Mouse (Mus musculus) CD4-positive helper T cell, adult 2 months (primary cell): ENCODE results near the gene Atp2b1.

Experiments used
- DNase-seq: peaks from one replicate; pipeline ENCODE4 v3.0.0-alpha.2; 2012; ENCODE audit warnings: low read depth, missing footprints, low spot score

The Atp2b1 gene

DNA sequence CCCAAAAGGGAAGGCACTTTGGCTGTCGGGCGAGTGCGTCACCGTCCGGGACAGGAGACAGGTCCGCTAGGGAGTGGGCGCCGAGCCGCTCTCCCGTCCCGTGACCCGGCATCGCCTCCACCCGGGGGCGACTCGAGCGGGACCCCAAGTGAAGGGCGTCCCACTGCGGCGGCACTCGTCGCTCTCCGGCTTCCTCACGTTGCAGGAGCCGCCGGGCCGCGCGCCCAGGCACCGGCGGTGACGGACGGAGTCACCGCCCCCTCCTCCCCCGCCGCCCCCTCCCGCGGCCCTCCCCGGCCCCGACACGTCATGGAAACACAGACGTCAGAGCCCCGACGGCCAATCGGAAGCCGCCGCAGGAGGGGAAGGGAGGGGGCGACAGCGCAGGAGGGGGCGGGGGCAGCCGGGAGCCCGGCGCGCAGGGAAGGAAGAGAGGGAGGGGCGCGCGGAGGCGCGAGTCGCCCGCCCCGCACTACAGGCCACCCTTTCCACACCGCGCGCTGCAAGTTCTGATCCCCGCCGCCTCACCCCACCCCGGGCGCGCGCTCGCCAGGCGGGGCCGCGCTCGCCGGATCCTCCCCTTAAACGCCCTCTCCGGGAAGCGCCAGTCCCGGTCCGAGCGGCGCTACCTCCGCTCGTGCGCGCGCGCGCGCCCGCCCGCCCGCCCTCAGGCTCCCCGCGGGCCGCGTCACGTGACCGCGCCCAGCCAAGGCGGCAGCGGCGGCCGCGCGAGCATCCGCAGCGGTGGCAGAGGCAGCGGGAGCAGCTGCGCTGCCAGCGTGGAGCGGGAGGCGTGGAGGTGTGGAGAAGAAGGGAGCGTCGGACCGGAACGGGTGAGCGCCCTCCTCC lies at the start of gene Atp2b1:
Gene Atp2b1 (plus strand): TSS at position 446 of the 849 bp plus-strand sequence.
- peak; percentile 99 for DNase-seq

DNA sequence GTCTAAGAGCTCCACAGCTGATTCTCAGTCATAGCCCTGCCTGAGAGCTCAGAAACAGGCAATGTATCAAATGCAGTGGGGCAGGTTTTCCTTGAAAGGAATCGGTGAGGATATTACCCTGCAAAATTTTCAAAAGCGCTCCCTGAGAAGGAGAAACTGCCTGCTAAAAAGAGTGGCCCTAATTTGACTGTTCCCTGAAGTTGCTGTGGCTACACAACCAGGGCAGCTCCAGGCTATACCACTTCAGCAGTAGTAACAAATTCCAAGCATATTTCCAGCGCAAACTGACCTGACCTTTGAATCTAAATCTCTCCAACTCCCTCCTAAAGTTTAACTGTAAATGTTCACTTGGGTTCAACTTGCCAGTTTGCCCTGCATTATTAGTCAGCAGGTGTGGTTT lies 49.4 kb upstream of the Atp2b1 start:
- DNase-seq, result no peak

DNA sequence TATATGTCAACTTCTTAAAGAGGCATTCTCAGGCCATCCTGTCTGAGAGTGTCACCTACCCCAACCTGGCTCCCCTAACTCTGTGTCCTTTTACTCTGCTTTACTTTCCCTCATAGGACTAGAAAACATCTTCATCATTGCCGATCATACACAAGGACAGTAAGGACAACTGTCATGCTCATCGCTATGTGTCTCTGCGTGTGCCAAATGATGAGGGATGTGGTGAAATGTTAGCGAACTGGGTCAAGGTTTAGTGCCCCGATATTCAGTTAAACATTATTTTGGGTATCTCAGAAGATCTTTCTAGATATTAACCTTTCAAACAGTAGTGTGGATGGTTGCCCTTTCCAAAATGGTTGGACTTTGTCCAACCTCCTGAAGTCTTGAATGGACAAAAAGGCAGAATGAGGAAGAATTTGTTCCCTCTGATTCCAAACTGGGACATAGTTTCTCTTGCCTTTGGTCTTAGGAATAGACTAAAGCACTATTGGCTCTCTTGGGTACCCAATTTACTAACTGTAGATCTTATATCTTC lies 47.3 kb upstream of the Atp2b1 start:
- DNase-seq, result no peak

DNA sequence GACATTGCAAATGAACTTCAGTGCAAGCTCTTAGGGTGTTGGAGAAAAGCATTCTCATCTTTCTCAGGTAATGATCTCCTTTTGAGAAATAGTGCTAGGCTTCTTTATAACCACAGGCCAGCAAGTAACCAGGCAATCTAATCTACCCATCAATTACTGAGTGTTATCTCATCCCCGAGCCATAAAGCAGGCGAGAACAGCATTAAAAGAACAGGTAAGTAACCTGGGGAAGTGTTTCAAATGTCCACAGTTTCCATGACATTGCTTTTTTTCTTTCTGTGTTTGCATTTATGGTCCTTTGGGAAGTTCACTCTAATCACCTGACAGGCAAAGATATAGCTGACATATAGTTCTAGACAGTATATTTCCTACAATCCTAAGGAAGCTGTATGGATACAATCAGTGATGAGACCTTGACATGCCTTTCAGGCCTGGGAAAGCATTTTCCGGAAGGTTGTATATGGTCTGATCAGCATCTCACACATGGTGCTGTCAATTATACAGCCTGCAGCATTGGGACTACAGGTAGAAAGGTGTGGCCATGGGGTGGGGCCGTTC lies 45.8 kb upstream of the Atp2b1 start:
- no peak for DNase-seq

GRCm38 (mm10) chr10:98877855-98878254 lies 36.4 kb upstream of the Atp2b1 start:
- peak; percentile 93 for DNase-seq

GRCm38 (mm10) chr10:98878636-98879035 lies 35.6 kb upstream of the Atp2b1 start:
- DNase-seq, result peak; percentile 28

DNA sequence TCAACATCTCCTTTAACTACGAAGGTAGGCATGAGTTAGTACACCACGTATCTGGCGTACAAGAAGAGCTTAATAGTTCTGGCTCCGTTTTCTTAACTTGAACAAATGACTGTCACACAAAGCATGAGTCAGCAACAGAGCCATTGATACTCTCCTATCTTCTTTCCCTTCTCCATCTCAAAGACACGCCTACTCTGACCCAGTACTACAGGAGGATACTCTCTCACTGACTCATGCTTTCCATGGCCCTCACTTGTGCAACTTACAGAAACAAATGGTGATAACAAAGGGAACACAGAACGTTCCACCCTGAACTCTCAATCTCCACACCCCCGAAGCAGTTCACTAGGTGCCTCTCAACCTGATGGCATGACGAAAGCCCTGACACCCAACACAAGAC lies 34.1 kb upstream of the Atp2b1 start:
- DNase-seq, result peak; percentile 78

DNA sequence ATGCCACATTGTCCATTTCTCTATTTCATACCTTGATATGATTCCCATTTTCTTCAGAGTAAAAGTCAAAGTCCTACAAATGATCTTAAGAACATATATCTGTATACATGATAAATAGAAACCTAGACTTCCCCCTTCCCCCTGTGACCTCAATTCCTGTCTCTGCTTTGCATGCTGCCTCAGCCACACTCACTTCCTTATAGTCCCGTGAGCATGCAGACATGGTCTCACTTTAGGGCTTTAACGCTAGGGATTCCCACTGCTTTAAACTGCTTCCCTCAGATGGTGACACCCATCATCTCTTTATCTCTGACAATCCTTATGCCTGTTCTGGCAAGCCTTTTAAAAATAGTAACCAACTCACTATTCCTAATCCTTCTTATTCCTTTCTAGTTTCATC lies 33.5 kb upstream of the Atp2b1 start:
- DNase-seq, result peak; percentile 57

DNA sequence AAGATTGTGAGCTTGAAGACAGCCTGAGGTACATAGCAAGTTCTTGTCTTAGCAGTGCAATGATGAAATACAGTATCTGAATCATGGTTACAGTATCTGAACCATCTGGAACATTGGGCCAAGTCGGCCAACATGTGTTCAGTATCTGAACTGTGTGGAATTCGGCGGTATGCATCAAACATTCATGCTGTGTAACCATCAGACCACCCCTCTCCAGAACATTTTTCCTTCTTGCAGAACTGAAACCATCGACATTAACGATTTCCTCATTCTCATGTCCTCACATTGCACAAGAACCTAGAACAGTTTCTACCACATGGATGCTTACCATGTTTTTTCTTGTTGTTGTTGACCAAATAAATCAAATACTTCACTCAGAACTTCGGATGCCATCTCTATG lies 32.7 kb upstream of the Atp2b1 start:
- DNase-seq, result no peak

DNA sequence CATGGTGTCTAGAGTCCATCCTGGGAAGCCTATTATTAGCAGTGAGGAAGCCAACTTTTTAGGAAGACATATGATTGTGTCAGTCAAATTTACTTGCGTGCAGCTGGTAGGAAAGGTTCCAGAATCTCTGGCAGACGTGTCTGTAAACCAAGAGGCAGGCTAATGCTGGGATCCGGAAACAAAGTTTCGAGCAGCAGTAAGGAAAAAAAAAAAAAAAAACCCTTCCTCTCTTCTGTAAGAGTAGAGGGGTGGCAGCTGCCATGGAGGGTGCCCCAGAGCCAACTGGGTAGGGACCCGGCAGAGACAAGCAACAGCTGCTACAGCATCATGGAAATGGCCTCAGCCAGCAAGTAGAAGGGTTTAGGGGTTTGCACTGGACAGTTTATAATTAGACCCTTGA lies 31.6 kb upstream of the Atp2b1 start:
- DNase-seq, result no peak

GRCm38 (mm10) chr10:98884445-98884844 lies 29.8 kb upstream of the Atp2b1 start:
- peak; percentile 61 for DNase-seq

GRCm38 (mm10) chr10:98886770-98887271 lies 27.4 kb upstream of the Atp2b1 start:
- DNase-seq, result no peak

DNA sequence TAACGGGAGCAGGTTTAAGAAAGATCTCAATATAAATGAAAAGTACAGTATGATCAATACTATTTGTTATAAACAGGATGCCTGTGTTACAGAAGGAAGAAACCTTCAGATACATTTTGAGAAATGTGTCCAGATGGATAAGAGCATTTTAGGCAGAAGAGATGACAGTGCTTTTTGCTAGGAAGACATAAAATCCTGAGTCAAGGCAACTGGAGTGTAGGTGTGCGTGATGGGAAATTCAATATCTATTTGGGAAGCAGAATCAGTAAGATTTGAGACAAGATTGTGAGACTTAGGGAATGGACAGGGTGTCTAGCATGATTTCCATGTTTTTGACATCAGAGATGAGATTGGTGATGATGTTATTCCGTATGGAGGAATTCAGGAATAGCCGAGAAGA lies 22.8 kb upstream of the Atp2b1 start:
- no peak for DNase-seq

- DNase-seq, result peak; percentile 62
Observed at GRCm38 (mm10) chr10:98897507-98897906, 16.7 kb upstream of the Atp2b1 start.

DNA sequence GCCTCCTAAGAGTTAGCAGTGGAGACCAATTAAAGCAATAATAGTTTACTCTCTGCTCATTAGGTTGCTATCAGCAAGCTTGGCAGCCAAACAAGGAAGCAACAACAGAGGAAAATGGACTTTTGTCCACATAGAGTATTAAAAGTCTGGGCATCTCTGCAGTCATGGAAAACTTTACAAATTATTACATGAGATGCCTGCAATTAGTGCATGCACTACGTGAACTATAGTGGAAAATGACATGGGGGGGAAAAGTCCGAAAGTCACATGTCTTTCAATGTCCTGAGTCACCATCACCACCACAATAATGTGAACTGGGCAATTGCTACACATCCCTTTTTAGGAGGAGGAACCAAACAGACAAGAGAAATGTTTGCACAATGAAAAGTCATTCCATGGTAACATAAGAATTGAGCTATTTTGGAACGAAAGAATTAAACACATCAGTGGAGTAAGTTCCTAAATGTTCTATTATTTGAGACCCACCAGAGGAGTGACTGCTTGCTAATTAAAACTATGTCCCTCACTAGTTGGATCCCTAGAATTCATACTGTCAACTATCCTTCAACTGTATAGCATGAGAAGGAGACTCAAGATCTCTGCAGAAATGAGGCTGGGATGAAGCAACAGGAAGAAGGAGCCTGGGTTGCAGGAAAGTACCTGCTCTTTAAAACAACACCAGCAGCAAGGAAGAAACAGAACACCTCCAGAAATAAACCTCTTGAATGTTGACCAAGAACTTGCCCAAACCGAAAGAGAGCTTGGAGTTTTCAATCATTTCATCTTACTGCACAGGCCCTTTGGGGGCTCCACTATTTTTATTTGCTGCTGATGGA lies 16.1 kb upstream of the Atp2b1 start:
- no peak for DNase-seq

DNA sequence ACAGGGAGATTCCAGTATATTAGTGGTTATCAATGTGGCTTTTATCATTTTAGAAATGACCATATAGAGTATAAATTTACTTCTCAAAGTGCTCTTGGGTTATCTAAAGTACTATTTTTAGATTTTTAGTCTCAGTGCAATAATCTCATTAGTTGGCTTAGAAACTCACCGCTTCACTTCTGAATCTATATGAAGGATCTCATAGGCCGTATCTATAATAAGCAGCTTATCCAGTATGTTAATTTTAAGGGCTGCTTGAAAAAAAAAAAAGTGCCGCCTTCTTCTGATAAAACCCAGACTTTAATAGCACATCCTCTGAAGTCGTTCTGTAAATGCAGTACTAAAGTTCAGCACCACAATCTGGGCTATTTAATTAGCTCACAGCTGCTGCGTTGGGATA lies 12.7 kb upstream of the Atp2b1 start:
- DNase-seq, result no peak

DNA sequence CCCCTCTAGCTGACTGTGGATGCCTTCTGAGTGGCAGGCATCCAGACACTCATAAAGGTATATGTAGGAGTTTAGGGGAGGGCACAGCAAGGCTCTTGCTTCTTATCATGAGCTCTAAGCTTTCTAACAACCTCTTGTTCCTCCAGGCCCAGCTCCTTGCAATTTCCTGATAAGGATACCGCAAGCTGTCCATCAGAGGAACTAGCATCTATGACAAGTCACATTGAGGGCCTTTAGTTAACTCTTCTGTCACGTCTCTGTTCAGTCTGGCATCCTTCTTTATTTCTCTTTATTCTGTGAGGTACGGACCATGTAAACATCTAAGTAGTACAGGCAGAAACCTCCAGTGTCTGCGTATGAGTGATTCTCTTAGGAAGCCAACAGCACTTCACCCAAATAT lies 8.2 kb upstream of the Atp2b1 start:
- DNase-seq, result no peak

DNA sequence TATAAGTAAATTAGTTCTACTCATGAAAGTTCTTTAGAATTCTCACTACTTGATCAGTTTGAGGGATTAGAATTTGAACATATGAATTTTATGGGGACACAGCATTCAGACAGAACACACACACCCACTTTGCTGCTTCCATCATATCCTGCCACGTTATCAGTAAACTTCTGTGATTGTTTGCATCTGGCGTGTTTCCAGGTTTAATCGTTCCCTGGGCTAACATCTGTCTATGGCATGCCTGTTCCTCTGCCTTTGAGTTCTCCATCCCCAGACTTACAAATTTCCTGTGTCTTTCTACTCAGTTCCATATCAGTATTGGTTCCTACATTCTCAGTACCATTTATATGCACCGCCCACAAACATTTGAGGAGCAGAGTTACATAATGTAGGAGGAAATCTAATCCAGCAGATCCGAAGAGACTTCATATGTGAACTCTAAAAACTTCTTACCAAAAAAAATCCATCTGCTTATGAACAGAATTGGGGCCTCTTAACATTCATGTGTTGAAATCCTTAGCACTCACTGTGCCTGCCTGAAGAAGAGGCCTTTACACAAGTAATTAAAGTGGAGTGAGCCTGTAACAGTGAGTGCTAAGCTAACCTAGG lies 7.2 kb upstream of the Atp2b1 start:
- no peak for DNase-seq

DNA sequence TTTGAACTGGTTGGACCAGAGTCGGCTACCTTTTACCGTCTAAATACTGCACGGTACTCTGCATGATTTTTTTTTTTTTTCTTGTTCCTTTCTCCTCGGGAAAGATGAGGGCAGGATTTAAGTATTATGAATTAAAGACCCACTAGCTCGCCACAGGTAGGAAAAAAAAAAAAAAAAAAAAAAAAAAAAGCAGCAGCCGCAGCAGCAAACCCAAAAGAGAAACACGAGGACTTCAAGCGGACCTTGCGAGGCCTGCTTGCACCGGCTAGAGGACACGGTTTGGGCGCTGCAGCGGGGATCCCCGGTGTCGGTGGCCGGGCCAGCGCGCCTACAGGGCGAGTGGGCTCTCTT lies 621 bp upstream of the Atp2b1 start:
- no peak for DNase-seq

DNA sequence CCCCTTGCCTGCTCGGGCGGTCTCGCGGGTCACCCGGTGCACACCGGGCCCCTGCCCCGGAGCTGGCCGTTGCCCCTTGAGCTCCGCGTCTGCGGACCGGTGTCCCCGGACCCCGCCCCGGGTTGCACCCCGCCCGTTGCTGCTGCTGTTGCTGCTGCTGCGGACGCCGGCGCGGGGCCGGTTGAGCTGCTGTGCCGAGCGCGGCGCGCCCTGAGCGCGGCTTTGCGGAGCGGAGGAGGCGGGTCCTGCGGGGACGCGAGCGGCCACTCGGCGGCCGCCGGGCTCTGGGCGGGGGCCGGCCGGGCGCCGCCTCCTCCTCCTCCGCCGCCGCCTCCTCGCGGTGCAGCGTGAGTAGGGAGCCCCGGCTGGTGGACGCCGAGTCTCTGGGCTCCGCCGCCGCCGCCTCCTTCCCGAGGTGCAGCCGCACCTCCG lies 620 bp downstream of the Atp2b1 start:
- peak; percentile 87 for DNase-seq

DNA sequence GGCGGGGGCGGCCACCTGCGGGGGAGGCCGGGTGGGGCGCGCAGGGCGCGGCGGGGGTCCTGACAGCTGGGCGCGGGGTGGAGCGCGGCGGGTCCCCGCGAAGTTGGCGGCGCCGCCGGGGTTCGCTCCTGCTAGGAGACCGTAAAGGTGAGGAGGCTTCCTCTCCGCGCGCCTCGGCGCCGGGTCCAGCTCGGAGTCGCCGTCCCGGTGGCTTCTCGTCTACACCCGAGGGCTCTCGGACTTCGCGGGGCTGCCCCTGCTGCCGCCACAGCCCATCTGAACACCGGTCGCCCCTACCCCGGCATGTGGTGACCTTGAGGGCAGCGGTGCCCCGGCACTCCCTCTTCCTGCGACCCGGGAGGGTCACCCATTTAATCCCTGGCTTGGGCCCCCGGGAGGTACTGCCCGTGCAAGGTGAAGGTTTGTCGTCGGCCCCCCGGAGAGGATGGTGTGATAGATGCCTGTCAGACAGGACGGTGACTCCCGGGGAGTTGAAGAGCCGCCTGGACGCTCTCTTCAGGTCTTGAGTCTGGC lies 1.3 kb downstream of the Atp2b1 start:
- peak; percentile 63 for DNase-seq
